Mouse (Mus musculus): ENCODE measurements around the gene Ofd1. TPM values are rescaled to one million over a fixed set of nuclear protein-coding genes. Genes with fewer than 3 reads are reported as not detected.

Gene Ofd1
- total RNA-seq, 4 experiments from 2014 or later: 4.1 to 6.0 (median 4.7) TPM

DNA sequence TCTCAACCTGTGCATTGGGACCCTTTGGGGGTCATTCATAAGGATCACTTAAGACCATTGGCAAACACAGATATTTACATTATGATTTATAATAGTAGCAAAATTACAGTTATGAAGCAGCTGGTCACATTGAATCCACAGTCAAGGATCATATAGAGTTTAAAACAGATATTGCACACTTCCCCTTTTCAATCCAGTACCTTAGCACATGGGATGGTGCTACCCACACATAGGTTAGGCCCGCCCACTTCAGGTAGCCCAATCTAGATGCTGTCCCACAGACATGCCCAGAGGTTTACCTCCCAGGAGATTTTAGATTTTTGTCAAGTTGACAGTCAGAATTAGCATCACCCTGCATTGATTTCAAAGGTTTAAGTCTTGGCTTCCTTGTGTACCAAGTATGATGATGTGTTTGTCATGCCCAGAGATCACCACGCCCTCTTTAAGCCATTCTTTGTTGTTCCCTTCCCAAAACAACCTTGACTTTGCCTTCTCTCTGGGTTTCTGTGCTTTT, 80.5 kb downstream of the Ofd1 start:
- no peak for DNase-seq (ENCODE audit: low spot score)

DNA sequence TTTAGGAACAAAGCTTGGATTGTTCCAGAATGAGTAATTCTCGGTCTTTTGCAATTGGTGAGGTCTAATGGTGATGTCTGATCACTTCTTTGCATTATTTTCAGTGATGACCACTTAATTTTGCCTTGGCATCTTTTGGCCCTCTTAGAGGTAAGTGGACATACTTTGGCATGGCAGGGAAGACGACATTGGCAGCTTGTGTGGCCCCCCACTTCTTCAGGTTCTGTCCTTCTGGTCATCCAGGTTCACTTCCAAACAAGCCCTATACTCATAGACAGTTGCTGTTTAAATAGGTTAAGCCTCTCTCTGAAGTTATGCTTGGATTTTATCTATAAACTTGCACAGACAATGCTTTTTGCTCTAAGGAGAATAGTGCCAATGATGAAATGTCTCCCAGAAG, 81.5 kb downstream of the Ofd1 start:
- no peak for DNase-seq (ENCODE audit: low spot score)

DNA sequence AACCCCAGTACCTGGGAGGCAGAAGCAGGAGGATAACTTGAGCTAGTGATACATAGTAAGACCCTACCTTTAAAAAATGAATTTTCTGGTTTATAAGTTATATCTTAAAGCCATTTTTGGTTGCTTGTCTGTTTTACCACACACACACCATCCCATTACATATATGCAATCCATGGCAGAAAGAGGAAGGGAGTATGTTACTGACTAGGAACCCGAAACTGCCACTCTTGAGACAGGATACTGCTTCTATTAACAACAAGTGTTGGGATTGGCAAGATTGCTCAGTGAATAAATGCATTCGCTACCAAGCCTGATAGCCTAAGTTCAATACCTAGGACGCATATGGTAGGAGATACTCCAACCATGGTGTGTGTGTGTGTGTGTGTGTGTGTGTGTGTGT, 84.2 kb downstream of the Ofd1 start:
- no peak for DNase-seq (ENCODE audit: low spot score)

- no peak for DNase-seq (ENCODE audit: low spot score)
Measured at GRCm38 (mm10) chrX:166354913-166355312, 85.6 kb downstream of the Ofd1 start.

GRCm38 (mm10) chrX:166353412-166353811, 87.1 kb downstream of the Ofd1 start:
- no peak for DNase-seq (ENCODE audit: low spot score)

DNA sequence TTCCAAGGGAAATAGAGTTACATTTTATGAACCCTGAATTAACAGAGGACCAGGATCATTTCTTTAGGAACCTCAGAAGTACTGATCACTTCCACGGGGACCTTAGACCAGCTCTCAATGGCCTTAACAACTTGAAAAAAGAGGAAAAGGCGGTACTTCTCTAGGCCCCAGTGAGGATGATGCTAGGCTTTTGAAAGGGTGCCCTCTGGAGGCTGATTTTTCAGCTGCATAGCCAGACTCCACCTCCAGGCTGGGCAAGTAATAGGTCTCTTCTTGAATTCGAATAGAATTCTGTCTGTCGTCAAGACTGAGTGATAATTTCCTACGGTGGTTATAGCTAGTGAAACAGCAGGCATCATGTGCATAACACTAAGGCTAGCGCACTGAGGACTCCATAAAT, 88.7 kb downstream of the Ofd1 start:
- peak; percentile 28 for DNase-seq (ENCODE audit: low spot score)

DNA sequence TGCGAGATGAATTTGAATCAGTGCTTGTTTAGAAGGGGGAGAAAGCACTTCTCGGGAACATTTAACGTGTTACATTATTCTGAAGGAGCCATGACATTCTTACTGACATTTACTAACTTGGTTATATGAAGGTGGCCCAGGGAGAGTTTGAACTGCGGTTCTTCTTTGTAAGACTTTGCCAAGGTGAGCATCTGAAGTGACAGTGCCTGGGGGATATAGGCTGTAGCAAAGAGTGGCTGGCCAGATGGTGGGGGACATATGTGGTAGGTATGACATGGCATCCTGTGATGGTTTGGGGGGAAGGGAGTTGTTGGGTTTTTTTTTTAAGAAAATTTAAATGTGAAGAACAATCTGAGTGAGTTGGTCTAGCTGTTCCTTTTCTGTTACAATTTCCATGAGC, 91.9 kb downstream of the Ofd1 start:
- no peak for DNase-seq (ENCODE audit: low spot score)

- no peak for DNase-seq (ENCODE audit: low spot score)
Measured at GRCm38 (mm10) chrX:166348086-166348485, 92.4 kb downstream of the Ofd1 start.

- DNase-seq (ENCODE audit: low spot score): no peak
Measured at GRCm38 (mm10) chrX:166344228-166345015, 96.1 kb downstream of the Ofd1 start.

DNA sequence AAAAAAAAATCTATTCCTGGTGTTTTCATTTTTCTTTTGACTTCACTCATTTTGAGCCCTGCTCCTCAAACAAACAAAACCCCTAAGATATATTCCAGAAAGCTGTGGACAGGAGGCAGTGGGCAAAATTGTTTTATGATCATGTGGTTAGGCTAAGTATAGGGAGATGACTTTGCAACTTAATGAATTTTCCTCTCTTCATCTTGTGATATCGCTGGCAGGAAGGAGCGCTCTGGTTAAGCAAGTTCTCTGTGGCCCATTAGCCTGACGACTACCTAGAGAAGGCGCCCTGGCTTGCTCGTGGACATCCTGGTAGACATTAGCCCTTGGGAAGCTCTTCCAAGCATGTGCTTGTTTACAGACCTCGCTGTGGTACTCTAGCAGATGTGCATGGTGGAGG, 98.7 kb downstream of the Ofd1 start:
- DNase-seq (ENCODE audit: low spot score): no peak

Other genes with a start within 250 kb of the Ofd1 start
- gene Gpm6b, start 201.8 kb downstream of the Ofd1 start, total RNA-seq (2022): 10 to 100 TPM; 10.5 to 11.3 (median 10.5) TPM
- gene Trappc2, start 130 bp downstream of the Ofd1 start, total RNA-seq (2022): 10 to 100 TPM; 13.7 to 18.3 (median 15.3) TPM
- gene Rab9, start 39.2 kb upstream of the Ofd1 start, total RNA-seq (2022): 10 to 100 TPM; 23.2 to 25.8 (median 25.4) TPM
- 1 to 10 TPM; 1.4 to 5.6 (median 2.2) TPM for gene Tceanc, start 77.9 kb upstream of the Ofd1 start, total RNA-seq (2022)
- under 1 TPM in 3 of 4 experiments, not detected in 1; 0.09 to 0.72 (median 0.47) TPM for gene Egfl6, start 145.0 kb upstream of the Ofd1 start, total RNA-seq (2022)

Data from heart, adult 8-10 months (tissue).